Mouse (Mus musculus): Measurements from ENCODE around the gene Tmem239. TPM values are rescaled to one million over a fixed set of nuclear protein-coding genes. Genes with fewer than 3 reads are reported as not detected.
A peak's percentile ranks its signal among the peaks of the same experiment; 100 is the strongest.

Tmem239 gene
- polyA plus RNA-seq, 1 experiment from 2014 or later, result not detected

GRCm38 (mm10) chr2:130421781-130422620 lies 15.7 kb downstream of the Tmem239 start:
- H3K4me3 ChIP-seq (ENCODE audit: low read depth, low read length), result no peak overlapping the region
- WGBS, result 95% methylated on average over 26 of the region's 26 CpGs
- H3K4me1 ChIP-seq (replicated peaks; ENCODE audit: control insufficient read depth, insufficient read depth, low read length), result peaks cover 6% of the 10 kb centered on the region; the same call in 1 of the 2 replicates
- no peak for ATAC-seq (replicated peaks; ENCODE audit: low FRiP score, low TSS enrichment, low read depth)
- no peak overlapping the region for H3K27ac ChIP-seq (ENCODE audit: low read depth)
- DNase-seq (ENCODE audit: low spot score), result no peak
- no peaks in the 10 kb centered on the region for H3K9me3 ChIP-seq (ENCODE audit: control insufficient read depth, low read length)
- no peaks in the 10 kb centered on the region for H3K27me3 ChIP-seq (replicated peaks; ENCODE audit: control insufficient read depth, insufficient read depth, low read length)
- H3K4me2 ChIP-seq (ENCODE audit: low read length), result no peak overlapping the region
- no peak overlapping the region for H3K9ac ChIP-seq (ENCODE audit: low read length)
- H3K36me3 ChIP-seq (ENCODE audit: control insufficient read depth, insufficient read depth, low read length), result peaks cover 21% of the 10 kb centered on the region

DNA sequence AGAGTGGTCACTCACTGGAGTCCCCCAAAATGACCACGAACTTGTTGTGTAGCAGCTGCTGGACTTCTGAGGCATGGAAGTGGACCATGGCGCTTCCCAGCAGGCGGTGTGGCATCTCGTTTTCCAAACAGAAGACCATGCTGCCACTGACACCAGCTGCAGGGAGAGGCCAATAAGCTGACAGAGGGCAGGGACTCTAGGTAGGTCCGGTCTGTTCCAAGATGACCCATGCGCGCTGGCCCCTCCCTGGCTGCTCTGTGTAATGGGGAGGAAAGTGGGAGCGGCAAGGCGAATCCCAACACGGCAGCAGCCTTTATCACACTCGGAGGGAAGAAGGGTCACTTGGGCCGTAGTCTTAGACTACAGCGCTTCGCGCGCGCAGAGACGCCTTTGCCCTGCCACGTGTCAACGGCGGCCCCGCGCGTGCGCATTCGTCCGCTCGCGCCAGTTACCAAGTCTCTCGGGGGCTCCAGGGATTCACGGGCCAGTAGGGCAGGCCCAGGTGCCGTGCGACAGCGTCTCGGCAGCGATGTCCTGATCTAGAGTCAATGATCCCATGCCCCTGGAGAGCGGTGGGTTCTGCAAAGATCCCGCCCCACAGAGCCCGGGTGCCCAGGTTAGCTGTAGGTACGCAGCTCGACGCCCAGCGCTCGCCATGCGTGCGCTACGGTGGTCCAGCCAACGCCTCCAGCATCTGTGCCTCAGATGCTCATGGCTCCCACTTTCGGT lies 17.3 kb downstream of the Tmem239 start:
- no peaks in the 10 kb centered on the region for H3K9me3 ChIP-seq (ENCODE audit: control insufficient read depth, low read length)
- peak overlapping the region; percentile 88 for H3K27ac ChIP-seq (ENCODE audit: low read depth)
- H3K4me2 ChIP-seq (ENCODE audit: low read length), result peak overlapping the region; percentile 92
- ATAC-seq (replicated peaks; ENCODE audit: low FRiP score, low TSS enrichment, low read depth) (peak; percentile 67), DNase-seq (ENCODE audit: low spot score) (no peak)
- peak overlapping the region; percentile 64 for H3K9ac ChIP-seq (ENCODE audit: low read length)
- peaks cover 18% of the 10 kb centered on the region for H3K36me3 ChIP-seq (ENCODE audit: control insufficient read depth, insufficient read depth, low read length)
- peaks cover 6% of the 10 kb centered on the region; the same call in 1 of the 2 replicates for H3K4me1 ChIP-seq (replicated peaks; ENCODE audit: control insufficient read depth, insufficient read depth, low read length)
- H3K4me3 ChIP-seq (ENCODE audit: low read depth, low read length), result peak overlapping the region; percentile 56
- H3K27me3 ChIP-seq (replicated peaks; ENCODE audit: control insufficient read depth, insufficient read depth, low read length), result no peaks in the 10 kb centered on the region
- 14% methylated on average over 49 of the region's 49 CpGs for WGBS

GRCm38 (mm10) chr2:130424126-130424853 lies 18.0 kb downstream of the Tmem239 start, which contains the start of the genes Vps16 and Pced1a:
Gene Vps16, plus strand, starts transcription at chr2:130424339.
Gene Pced1a, minus strand, starts transcription at chr2:130424701.
- ATAC-seq (replicated peaks; ENCODE audit: low FRiP score, low TSS enrichment, low read depth) (peak; percentile 96), DNase-seq (ENCODE audit: low spot score) (peak; percentile 98)
- Histone ChIP-seq H3K4me2 (ENCODE audit: low read length) (peak within 1 kb of the TSS; percentile 92), H3K9ac (ENCODE audit: low read length) (peak within 1 kb of the TSS; percentile 64), H3K4me1 (replicated peaks; ENCODE audit: control insufficient read depth, insufficient read depth, low read length) (peaks cover 6% of the 10 kb centered on the region; the same call in 1 of the 2 replicates), H3K27me3 (replicated peaks; ENCODE audit: control insufficient read depth, insufficient read depth, low read length) (no peaks in the 10 kb centered on the region), H3K9me3 (ENCODE audit: control insufficient read depth, low read length) (no peaks in the 10 kb centered on the region), H3K36me3 (ENCODE audit: control insufficient read depth, insufficient read depth, low read length) (0 out of 2 replicates have a peak, but pooled peaks cover 12% of the 10 kb centered on the region), H3K27ac (ENCODE audit: low read depth) (peak within 1 kb of the TSS; percentile 88), H3K4me3 (ENCODE audit: low read depth, low read length) (peak within 1 kb of the TSS; percentile 56)
- under 1% methylated on average over 58 of the region's 58 CpGs for WGBS

DNA sequence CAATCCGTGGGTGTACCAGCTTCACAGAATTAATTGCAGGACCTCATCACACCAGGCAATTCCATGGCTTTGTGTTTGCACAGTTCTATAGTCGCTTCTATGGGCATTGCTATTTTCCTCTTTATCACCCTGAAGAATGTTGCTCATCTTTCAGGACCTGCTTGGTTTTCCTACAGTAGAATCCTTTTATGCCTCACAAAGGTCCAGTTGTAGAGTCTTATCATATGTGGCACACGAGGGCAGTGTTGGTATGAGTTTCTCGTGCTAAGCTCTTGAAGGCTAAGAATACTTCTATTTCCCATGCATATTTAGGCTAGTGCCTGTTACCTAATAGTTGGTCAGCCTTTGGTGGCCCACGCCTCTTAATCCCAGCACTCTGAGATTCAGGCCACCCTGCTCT lies 18.8 kb downstream of the Tmem239 start:
- H3K27ac ChIP-seq (ENCODE audit: low read depth), result 0 out of 2 replicates have a peak overlapping the region, but pooled peaks have one; percentile 88
- DNase-seq (ENCODE audit: low spot score) (no peak), ATAC-seq (replicated peaks; ENCODE audit: low FRiP score, low TSS enrichment, low read depth) (no peak)
- H3K4me1 ChIP-seq (replicated peaks; ENCODE audit: control insufficient read depth, insufficient read depth, low read length), result peaks cover 6% of the 10 kb centered on the region; the same call in 1 of the 2 replicates
- H3K9ac ChIP-seq (ENCODE audit: low read length), result peak overlapping the region; percentile 64
- no peaks in the 10 kb centered on the region for H3K27me3 ChIP-seq (replicated peaks; ENCODE audit: control insufficient read depth, insufficient read depth, low read length)
- peak overlapping the region; percentile 56 for H3K4me3 ChIP-seq (ENCODE audit: low read depth, low read length)
- 0 out of 2 replicates have a peak, but pooled peaks cover 13% of the 10 kb centered on the region for H3K36me3 ChIP-seq (ENCODE audit: control insufficient read depth, insufficient read depth, low read length)
- no peaks in the 10 kb centered on the region for H3K9me3 ChIP-seq (ENCODE audit: control insufficient read depth, low read length)
- 40% methylated on average over 5 of the region's 5 CpGs for WGBS
- peak overlapping the region; percentile 92 for H3K4me2 ChIP-seq (ENCODE audit: low read length)

GRCm38 (mm10) chr2:130429851-130430250 lies 23.6 kb downstream of the Tmem239 start:
- Histone ChIP-seq H3K9me3 (ENCODE audit: control insufficient read depth, low read length) (no peaks in the 10 kb centered on the region), H3K27me3 (replicated peaks; ENCODE audit: control insufficient read depth, insufficient read depth, low read length) (no peaks in the 10 kb centered on the region), H3K27ac (ENCODE audit: low read depth) (no peak overlapping the region), H3K36me3 (ENCODE audit: control insufficient read depth, insufficient read depth, low read length) (0 out of 2 replicates have a peak, but pooled peaks cover 7% of the 10 kb centered on the region), H3K4me2 (ENCODE audit: low read length) (no peak overlapping the region), H3K9ac (ENCODE audit: low read length) (no peak overlapping the region), H3K4me1 (replicated peaks; ENCODE audit: control insufficient read depth, insufficient read depth, low read length) (peaks cover 6% of the 10 kb centered on the region; the same call in 1 of the 2 replicates), H3K4me3 (ENCODE audit: low read depth, low read length) (no peak overlapping the region)
- 50% methylated on average over 2 of the region's 2 CpGs for WGBS
- DNase-seq (ENCODE audit: low spot score) (no peak), ATAC-seq (replicated peaks; ENCODE audit: low FRiP score, low TSS enrichment, low read depth) (no peak)

DNA sequence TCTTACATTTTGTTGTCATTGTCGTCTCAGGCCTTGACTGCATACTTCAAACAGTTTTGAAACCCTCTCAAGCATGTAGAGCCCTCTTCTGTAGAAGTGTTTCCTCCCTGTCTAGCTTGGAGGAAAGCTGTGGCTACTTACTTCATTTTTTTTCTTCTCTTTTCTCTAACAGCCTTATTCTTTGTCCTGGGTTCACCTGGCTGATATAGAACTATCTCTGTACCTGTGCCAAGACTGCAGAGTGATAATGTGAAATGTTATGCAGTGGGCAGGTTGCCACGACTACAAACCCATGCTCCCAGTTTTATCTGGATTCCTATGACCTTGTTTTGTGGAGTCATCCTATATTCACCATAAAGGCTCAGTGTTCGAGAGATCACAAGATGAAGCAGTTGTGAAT lies 24.2 kb downstream of the Tmem239 start:
- Histone ChIP-seq H3K9me3 (ENCODE audit: control insufficient read depth, low read length) (no peaks in the 10 kb centered on the region), H3K36me3 (ENCODE audit: control insufficient read depth, insufficient read depth, low read length) (0 out of 2 replicates have a peak, but pooled peaks cover 7% of the 10 kb centered on the region), H3K27me3 (replicated peaks; ENCODE audit: control insufficient read depth, insufficient read depth, low read length) (no peaks in the 10 kb centered on the region), H3K9ac (ENCODE audit: low read length) (no peak overlapping the region), H3K4me1 (replicated peaks; ENCODE audit: control insufficient read depth, insufficient read depth, low read length) (peaks cover under 1% of the 10 kb centered on the region; the same call in 1 of the 2 replicates), H3K4me3 (ENCODE audit: low read depth, low read length) (no peak overlapping the region), H3K27ac (ENCODE audit: low read depth) (no peak overlapping the region), H3K4me2 (ENCODE audit: low read length) (no peak overlapping the region)
- no peak for DNase-seq (ENCODE audit: low spot score)
- WGBS, result 88% methylated on average over 3 of the region's 3 CpGs
- no peak for ATAC-seq (replicated peaks; ENCODE audit: low FRiP score, low TSS enrichment, low read depth)

DNA sequence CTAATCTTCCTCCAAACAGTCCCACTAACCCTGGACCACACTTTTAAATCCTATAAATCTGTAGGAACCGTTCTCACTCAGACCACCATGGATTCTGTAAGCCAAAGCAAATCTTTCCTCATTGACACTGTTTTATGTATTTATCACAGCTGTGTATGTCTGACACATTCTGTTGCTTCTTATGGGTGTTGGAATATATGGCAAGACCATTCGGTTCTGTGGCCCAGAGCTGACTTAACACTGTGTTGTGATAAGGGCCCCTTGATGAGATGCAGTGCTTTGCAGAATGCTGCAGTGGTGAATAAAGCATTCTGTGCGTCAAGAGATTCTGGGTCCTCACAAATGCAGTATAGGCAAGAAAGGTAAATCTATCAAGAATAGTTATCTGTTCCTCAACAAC lies 25.9 kb downstream of the Tmem239 start:
- 87% methylated on average over 3 of the region's 3 CpGs for WGBS
- Histone ChIP-seq H3K27ac (ENCODE audit: low read depth) (no peak overlapping the region), H3K9me3 (ENCODE audit: control insufficient read depth, low read length) (no peaks in the 10 kb centered on the region), H3K27me3 (replicated peaks; ENCODE audit: control insufficient read depth, insufficient read depth, low read length) (no peaks in the 10 kb centered on the region), H3K9ac (ENCODE audit: low read length) (no peak overlapping the region), H3K36me3 (ENCODE audit: control insufficient read depth, insufficient read depth, low read length) (0 out of 2 replicates have a peak, but pooled peaks cover 7% of the 10 kb centered on the region), H3K4me3 (ENCODE audit: low read depth, low read length) (no peak overlapping the region), H3K4me1 (replicated peaks; ENCODE audit: control insufficient read depth, insufficient read depth, low read length) (no peaks in the 10 kb centered on the region), H3K4me2 (ENCODE audit: low read length) (no peak overlapping the region)
- no peak for DNase-seq (ENCODE audit: low spot score)
- no peak for ATAC-seq (replicated peaks; ENCODE audit: low FRiP score, low TSS enrichment, low read depth)

GRCm38 (mm10) chr2:130433152-130433551 lies 26.9 kb downstream of the Tmem239 start:
- Histone ChIP-seq H3K36me3 (ENCODE audit: control insufficient read depth, insufficient read depth, low read length) (peaks cover 16% of the 10 kb centered on the region; the same call in 1 of the 2 replicates), H3K4me3 (ENCODE audit: low read depth, low read length) (no peak overlapping the region), H3K27me3 (replicated peaks; ENCODE audit: control insufficient read depth, insufficient read depth, low read length) (no peaks in the 10 kb centered on the region), H3K4me1 (replicated peaks; ENCODE audit: control insufficient read depth, insufficient read depth, low read length) (no peaks in the 10 kb centered on the region), H3K27ac (ENCODE audit: low read depth) (no peak overlapping the region), H3K9me3 (ENCODE audit: control insufficient read depth, low read length) (no peaks in the 10 kb centered on the region), H3K4me2 (ENCODE audit: low read length) (no peak overlapping the region), H3K9ac (ENCODE audit: low read length) (no peak overlapping the region)
- no peak for ATAC-seq (replicated peaks; ENCODE audit: low FRiP score, low TSS enrichment, low read depth)
- DNase-seq (ENCODE audit: low spot score), result peak; percentile 59
- 23% methylated on average over 4 of the region's 4 CpGs for WGBS

Data from intestine, embryonic 14.5 days (tissue).